Mouse (Mus musculus) lung, adult 18-20 months (tissue): ENCODE data around the gene Syndig1.
A peak's percentile ranks its signal among the peaks of the same experiment; 100 is the strongest.

Experiments
- DNase-seq, 2 experiments: peaks; one replicate each; pipeline ENCODE4 v3.0.0; 2022; ENCODE audit warnings: mixed read lengths in 2 of 2

Gene Syndig1

GRCm38 (mm10) chr2:149828911-149829310 lies at the start of gene Syndig1:
Syndig1 (plus strand) TSS chr2:149829211.
- DNase-seq, result no peak

- DNase-seq, result no peak
Observed at GRCm38 (mm10) chr2:149798613-149799012, 30.4 kb upstream of the Syndig1 start.

DNA sequence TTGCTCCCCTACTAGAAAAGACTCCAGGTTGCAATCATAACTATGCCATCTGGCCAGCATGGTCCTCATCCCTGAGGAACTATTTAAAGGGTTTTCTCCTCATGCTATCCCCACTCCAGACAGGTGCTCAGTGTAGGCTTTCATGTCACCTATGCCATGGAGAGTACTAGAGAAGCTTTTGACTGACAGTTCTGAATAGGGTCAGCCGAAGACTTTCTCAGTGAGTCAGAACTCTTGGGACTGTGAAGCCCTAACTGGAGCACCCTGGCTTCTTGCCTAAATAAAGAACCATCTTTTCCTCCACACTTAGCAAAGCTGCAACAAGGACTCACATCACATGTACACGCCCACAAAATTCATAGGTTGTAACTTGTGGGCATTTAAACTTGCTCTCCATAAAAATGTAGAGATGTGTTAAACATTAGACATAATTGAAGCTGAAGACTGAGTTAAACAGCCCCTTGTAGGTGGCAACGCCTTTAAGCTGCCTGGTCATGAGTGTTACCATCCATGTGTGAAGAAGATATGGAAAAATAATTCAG lies 24.3 kb upstream of the Syndig1 start:
- no peak for DNase-seq

DNA sequence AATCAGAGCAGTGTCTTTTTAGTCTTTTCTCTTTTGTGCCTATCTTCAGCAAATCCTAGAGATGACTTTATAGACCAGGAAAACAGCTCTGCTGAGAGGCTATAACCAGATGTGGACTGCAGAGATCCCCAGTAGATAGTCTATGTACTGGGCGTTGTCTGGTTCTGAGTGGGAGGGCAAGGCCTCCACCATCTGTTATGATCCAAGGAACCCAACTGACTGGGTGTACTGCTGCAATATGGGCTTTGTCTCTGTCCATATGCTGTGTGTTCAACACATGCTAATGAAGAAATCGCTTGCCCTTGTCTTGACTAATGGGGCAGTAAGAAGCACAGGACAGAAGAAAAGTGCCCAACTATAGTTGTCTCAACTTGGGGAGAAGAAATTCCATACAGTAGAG lies 23.8 kb upstream of the Syndig1 start:
- no peak for DNase-seq

DNA sequence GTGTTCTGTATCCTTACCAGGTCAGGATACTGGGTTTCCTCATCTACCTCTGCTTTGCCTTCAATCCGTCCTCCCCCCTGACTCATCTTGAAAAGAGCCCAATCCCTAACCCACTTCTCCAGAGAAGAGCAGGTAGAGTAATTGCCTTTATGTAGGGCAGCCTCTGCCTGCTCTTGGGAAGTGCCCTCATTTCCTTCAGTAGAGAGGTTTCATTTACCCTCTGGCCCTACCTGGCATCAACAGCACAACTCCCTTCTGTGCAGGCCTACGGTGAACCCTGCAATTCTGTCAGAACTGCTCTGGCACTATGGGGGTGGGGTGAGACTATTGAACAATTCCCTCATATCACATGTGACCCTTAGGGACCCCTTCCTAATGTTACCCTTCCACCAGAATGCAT lies 16.1 kb upstream of the Syndig1 start:
- DNase-seq, result no peak

DNA sequence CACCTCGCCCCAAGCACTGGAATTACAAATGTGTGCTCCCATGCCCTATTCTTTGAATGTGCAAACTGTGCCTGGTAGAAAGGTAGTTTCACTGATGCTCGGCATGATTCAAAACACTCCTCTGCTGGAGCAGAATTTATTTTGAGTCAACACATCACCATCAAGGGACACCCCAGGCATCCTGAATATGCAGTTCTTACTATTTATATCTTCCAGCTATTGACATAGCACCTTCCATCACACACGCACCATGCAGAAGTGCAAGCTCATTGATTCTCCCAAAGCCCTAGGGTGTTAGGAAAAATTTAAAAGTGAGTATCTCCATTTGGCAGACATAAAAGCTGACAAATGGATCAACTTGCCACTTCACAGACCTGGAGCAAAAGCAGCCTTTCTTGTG lies 10.6 kb upstream of the Syndig1 start:
- DNase-seq, result no peak

DNA sequence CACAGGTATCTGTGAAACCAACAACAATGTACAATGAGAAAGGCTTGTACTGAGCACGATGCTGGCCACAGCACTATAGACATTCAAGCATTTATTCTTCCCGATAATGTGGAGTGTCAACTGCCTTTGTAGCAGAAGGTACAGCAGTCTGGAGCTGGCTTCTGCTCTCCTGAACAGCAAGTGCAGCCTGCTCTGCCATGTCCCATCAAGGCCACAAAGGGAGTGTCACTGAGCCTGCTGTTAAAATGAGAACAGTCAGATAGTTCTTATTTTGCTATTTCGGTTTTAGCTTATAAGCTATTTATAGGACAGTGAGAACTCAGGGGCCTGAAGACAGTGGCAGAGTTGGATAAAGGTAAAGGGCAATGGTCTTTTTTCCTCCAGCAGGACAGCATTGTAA lies 9.3 kb upstream of the Syndig1 start:
- DNase-seq, result no peak

- no peak for DNase-seq
Observed at GRCm38 (mm10) chr2:149820201-149820600, 8.8 kb upstream of the Syndig1 start.

DNA sequence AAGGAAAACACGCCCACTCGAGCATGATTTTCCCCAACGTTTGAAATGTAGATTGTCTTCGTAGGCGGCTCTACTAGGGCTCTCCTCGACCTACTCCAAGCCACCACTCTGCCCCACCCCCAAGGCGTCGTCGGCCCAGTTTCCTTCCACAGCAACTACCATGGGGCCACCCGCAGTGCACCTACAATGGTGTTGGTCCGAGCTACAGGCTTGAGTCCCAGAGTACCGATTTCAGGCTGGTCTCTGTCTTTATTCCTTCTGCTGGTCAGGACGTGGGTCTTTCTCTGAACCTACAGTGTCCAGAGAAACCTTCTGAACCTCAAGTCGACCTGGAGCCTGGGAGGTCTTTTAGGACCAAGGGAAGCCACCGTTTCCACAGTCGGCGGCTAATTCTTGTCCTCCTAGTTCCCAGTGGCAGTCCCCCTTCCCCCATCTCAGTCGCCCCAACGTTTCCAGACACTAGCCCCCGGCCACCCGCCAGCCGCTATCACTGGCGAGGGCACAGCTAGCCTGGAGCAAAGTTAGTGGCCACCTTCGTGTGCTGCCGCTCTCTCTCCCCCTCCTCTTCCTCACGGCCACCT lies 1.0 kb downstream of the Syndig1 start:
- DNase-seq, result no peak

- no peak for DNase-seq
Observed at GRCm38 (mm10) chr2:149830536-149831458, 1.8 kb downstream of the Syndig1 start, which contains the start of gene C530025M09Rik. C530025M09Rik (minus strand) TSS chr2:149831213.

- DNase-seq, result no peak
Observed at GRCm38 (mm10) chr2:149831459-149832245, 2.6 kb downstream of the Syndig1 start.

DNA sequence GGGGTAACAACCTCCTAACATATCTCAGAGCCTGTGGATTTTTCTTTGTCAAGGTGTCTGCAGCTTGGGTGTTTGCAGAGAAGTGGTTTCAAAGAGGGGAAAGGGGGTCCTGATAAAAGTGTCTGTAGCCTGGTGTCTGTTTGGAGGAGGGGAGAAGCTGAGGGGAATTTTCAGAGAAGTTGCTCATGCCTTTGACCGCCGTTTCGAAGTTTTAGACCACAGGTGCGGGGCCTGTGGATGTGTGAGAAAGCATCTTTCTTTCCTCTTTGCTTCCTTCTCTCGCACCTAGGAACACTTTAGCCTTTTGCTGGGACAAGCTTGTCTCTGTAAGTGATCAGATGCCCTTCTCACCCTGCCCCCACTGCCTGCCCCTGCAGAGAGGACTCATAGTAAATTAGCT lies 3.3 kb downstream of the Syndig1 start:
- DNase-seq, result no peak

GRCm38 (mm10) chr2:149835091-149835490 lies 6.1 kb downstream of the Syndig1 start:
- DNase-seq, result no peak

DNA sequence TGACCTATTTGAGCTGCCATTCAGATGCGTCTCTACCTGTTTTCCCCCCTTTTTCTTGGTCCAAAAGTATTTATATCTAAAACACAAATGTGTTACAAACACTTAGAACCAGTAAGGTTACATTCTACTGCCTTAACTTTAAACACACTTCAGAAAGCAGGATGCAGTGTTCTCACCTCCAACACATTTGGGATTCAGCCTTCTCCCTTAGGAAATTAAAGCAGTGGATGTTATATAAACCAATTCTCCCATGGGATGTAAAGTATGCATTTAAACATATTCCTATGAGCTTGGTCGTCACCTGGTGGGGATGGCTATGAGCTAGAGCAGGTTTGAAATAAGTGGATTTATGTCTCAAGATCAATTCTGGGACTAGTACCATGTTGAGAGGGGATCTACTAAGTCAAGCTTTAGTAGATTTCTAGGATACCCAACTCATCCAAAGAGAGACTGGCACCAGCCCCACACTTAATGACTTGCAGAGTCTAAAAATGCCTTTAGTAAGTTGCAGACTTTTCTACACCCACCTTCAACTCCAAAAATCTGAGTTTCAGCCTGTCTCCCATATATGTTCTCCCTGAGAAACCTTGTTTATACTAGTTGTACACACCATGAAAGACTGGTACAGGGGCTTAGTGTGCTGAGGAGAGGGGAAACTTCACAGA lies 7.6 kb downstream of the Syndig1 start:
- no peak for DNase-seq

- DNase-seq, result no peak
Observed at GRCm38 (mm10) chr2:149839666-149840065, 10.7 kb downstream of the Syndig1 start.

- DNase-seq, result peak; percentile 71 to 73
Observed at GRCm38 (mm10) chr2:149844575-149844974, 15.6 kb downstream of the Syndig1 start.

DNA sequence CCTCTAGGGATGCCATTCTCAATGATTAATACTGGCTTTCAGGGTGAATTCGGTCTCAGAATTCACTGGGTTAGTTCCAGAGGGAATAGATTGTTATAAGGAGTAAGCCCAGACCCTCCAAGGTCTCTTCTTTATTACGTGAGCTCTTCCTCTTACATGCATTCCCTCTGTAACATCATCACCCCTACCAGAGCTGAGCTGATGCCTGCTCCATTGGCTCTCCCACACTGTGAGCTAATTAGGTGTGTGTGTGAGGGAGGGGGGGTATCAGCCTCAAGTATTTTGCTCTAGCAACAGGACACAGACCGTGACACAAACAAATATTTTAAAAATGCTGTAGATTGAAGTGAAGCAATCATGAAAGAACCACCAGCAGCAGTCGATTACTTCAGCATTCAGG lies 19.8 kb downstream of the Syndig1 start:
- no peak for DNase-seq

- DNase-seq, result no peak
Observed at GRCm38 (mm10) chr2:149861002-149861401, 32.0 kb downstream of the Syndig1 start.

GRCm38 (mm10) chr2:149865914-149866435 lies 37.0 kb downstream of the Syndig1 start:
- no peak for DNase-seq

DNA sequence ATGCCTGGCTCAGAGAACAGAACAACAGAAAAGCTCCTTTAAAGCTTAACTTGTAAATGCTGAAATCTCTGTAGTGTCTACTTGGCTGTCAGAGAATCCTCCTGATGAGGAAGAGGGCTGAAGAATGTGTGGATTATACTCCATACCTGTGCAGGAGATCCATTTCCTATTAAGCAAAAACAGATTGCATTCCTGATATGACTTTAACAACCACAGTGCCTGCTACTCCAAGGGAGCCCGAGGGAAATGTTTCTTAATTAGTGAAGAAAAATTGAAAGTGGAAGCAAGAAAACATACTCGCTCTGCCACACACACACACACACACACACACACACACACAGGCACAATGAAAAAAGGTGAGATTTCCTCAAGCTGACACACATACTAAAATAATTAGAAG lies 41.5 kb downstream of the Syndig1 start:
- DNase-seq, result no peak

- no peak for DNase-seq
Observed at GRCm38 (mm10) chr2:149872496-149872895, 43.5 kb downstream of the Syndig1 start.

DNA sequence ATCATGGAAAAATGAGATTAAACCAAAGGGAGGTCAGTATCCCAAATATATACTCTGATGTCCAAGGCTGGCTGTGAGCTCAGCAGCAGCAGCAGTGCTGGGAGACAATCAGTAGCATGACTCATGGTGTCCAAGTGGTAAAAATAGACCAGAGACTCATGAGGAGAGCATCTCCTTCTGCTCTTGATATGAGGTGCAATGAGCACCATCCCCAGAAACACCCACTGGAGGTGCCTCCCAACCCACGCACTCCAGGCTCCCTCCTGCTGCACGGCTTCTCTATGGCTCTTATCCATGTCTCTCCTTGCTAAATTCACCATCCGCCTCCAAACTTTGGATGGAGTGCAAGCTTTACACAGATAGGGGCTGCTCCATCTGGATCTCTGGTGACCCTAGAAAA lies 44.3 kb downstream of the Syndig1 start:
- DNase-seq, result no peak
